Mouse (Mus musculus) embryonic facial prominence, embryonic 15.5 days (tissue): ENCODE measurements at regions not wholly inside any gene's neighbourhood (a gene's known extent, or its start where the extent isn't known, plus 50 kb on each side); places are given as distances from the start of the nearest gene placed in this dataset.

Experiments
- ATAC-seq: fragments of 200-750 bp; cut with Nextera tagmentation; 2 replicates; pipeline ENCODE4 v1.8.0; 2017; ENCODE audit warnings: low read depth, moderate TSS enrichment; ENCODE audit not compliant: insufficient number of reproducible peaks, low FRiP score, low TSS enrichment
- H3K27ac ChIP-seq: fragments of 300-500 bp; sonication (generic); replicated peaks from 2 replicates; pipeline ENCODE4 v1.5.1; 2015; ENCODE audit warnings: mild to moderate bottlenecking, inconsistent platforms
- H3K27me3 ChIP-seq: fragments of 300-500 bp; sonication (generic); 2 replicates; pipeline ENCODE4 v1.6.1; 2015; ENCODE audit warnings: inconsistent platforms
- H3K36me3 ChIP-seq: fragments of 300-500 bp; sonication (generic); 2 replicates; pipeline ENCODE4 v1.6.1; 2015; ENCODE audit warnings: mild to moderate bottlenecking, inconsistent platforms
- H3K4me1 ChIP-seq: fragments of 300-500 bp; sonication (generic); 2 replicates; pipeline ENCODE4 v1.6.1; 2015; ENCODE audit warnings: inconsistent platforms
- H3K4me2 ChIP-seq: fragments of 300-500 bp; sonication (generic); replicated peaks from 2 replicates; pipeline ENCODE4 v1.6.1; 2015; ENCODE audit warnings: mild to moderate bottlenecking, inconsistent platforms
- H3K4me3 ChIP-seq: fragments of 300-500 bp; sonication (generic); replicated peaks from 2 replicates; pipeline ENCODE4 v1.5.1; 2015; ENCODE audit warnings: mild to moderate bottlenecking, inconsistent platforms
- H3K9ac ChIP-seq: fragments of 300-500 bp; sonication (generic); 2 replicates; pipeline ENCODE4 v1.6.1; 2015; ENCODE audit warnings: inconsistent platforms
- H3K9me3 ChIP-seq: fragments of 300-500 bp; sonication (generic); replicated peaks from 2 replicates; pipeline ENCODE4 v1.6.1; 2016; ENCODE audit warnings: inconsistent platforms
- WGBS: fragments of 180-500 bp; shearing (Covaris S2); methylation state at CpG from one replicate; pipeline ENCODE4 v1.1.7; 2015; 5-methylcytosine and 5-hydroxymethylcytosine counted together

DNA sequence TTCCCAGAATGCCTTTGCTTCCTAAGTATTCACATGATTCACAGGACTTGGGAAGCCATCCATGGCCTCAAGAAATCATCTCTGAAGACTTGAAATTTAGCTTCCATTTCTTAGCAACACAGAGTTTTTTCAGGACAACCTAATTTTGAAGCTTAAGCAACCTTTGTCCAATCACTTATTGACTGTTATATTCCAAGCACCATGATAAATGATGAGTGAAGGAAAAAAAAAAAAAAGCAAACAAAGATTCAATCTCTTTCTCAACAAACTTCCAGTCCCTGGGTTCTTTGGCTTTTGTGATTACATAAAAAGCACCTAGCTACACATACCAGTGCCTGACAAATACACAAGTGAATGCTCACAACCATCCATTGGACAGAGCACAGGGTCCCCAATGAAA is 169.4 kb upstream of the Lpp start:
- Histone ChIP-seq H3K4me2 (no peak overlapping the region), H3K36me3 (no peaks in the 10 kb centered on the region)
- ATAC-seq: no peak

DNA sequence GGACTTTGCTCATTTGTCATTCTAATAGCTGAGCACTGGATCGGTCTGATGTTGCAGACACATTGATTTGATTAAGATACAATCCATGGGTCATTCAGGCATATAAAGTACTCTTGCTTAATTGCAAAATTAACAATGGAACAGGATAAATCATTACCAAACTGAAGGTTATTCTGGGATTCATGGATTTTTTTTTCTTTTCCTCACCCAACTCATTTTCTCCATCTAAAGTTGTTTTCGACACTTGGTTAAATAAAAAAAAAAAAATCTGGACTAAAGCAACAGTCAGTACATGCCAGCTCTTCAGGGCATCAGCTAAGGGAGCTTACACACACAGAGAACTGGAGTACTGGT is 169.8 kb upstream of the Lpp start:
- H3K4me1 ChIP-seq: peaks cover 6% of the 10 kb centered on the region
- no peak overlapping the region for H3K27ac ChIP-seq
- no peaks in the 10 kb centered on the region for H3K36me3 ChIP-seq
- H3K4me3 ChIP-seq: no peak overlapping the region
- 61% methylated on average over 2 of the region's 2 CpGs for WGBS
- no peaks in the 10 kb centered on the region for H3K9me3 ChIP-seq
- H3K27me3 ChIP-seq: no peaks in the 10 kb centered on the region
- no peak overlapping the region for H3K9ac ChIP-seq
- no peak for ATAC-seq
- H3K4me2 ChIP-seq: no peak overlapping the region

More for the DNA sequence above, 169.4 kb upstream of the Lpp start:
- Histone ChIP-seq H3K9me3 (no peaks in the 10 kb centered on the region), H3K9ac (no peak overlapping the region), H3K4me1 (peaks cover 5% of the 10 kb centered on the region; the same call in 1 of the 2 replicates), H3K27ac (no peak overlapping the region), H3K4me3 (no peak overlapping the region), H3K27me3 (no peaks in the 10 kb centered on the region)

- no peak overlapping the region for H3K9ac ChIP-seq
- WGBS: 52% methylated on average over 5 of the region's 5 CpGs
These were observed 170.4 kb upstream of the Lpp start for GRCm38 (mm10) chr16:24222759-24223526.

GRCm38 (mm10) chr16:24221992-24222391 is 171.3 kb upstream of the Lpp start:
- Histone ChIP-seq H3K4me1 (peaks cover 12% of the 10 kb centered on the region), H3K9me3 (no peaks in the 10 kb centered on the region), H3K36me3 (no peaks in the 10 kb centered on the region), H3K27me3 (no peaks in the 10 kb centered on the region), H3K4me3 (no peak overlapping the region), H3K9ac (no peak overlapping the region), H3K4me2 (no peak overlapping the region), H3K27ac (no peak overlapping the region)
- WGBS: 82% methylated on average over 3 of the region's 3 CpGs
- no peak for ATAC-seq

More at GRCm38 (mm10) chr16:24222759-24223526, 170.4 kb upstream of the Lpp start:
- Histone ChIP-seq H3K4me2 (no peak overlapping the region), H3K9me3 (no peaks in the 10 kb centered on the region), H3K36me3 (no peaks in the 10 kb centered on the region), H3K4me1 (peaks cover 12% of the 10 kb centered on the region), H3K27ac (no peak overlapping the region), H3K4me3 (no peak overlapping the region), H3K27me3 (no peaks in the 10 kb centered on the region)
- no peak for ATAC-seq

GRCm38 (mm10) chr16:24220613-24221012 is 172.7 kb upstream of the Lpp start:
- Histone ChIP-seq H3K4me2 (no peak overlapping the region), H3K9ac (no peak overlapping the region), H3K27me3 (no peaks in the 10 kb centered on the region), H3K36me3 (no peaks in the 10 kb centered on the region), H3K9me3 (no peaks in the 10 kb centered on the region), H3K4me1 (peaks cover 12% of the 10 kb centered on the region), H3K4me3 (no peak overlapping the region), H3K27ac (no peak overlapping the region)
- 74% methylated on average over 3 of the region's 3 CpGs for WGBS
- no peak for ATAC-seq

GRCm38 (mm10) chr16:24219691-24220090 is 173.6 kb upstream of the Lpp start:
- no peak overlapping the region for H3K4me2 ChIP-seq
- peaks cover 12% of the 10 kb centered on the region for H3K4me1 ChIP-seq
- H3K4me3 ChIP-seq: no peak overlapping the region
- H3K36me3 ChIP-seq: no peaks in the 10 kb centered on the region
- no peak overlapping the region for H3K9ac ChIP-seq
- H3K27me3 ChIP-seq: no peaks in the 10 kb centered on the region
- no peak overlapping the region for H3K27ac ChIP-seq
- 83% methylated on average over 9 of the region's 9 CpGs for WGBS
- no peaks in the 10 kb centered on the region for H3K9me3 ChIP-seq
- ATAC-seq: no peak

DNA sequence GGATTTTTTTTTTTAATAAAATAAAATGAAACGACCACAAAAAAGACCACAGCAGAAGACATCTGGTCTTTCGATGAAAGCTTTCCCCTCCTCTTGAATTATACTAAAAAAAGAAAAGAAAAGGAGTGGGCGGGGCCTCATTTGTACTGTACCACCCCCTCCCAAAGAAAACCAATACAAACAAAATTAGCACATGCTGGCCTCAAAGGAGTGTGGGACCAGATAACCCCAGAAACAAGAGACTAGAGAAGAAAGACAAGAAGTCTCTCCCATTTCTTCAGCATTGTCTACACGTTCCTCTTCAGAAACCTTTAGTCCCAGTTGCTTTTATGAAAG is 174.5 kb upstream of the Lpp start:
- WGBS: 44% methylated on average over 4 of the region's 4 CpGs
- Histone ChIP-seq H3K27me3 (no peaks in the 10 kb centered on the region), H3K4me2 (no peak overlapping the region), H3K9me3 (no peaks in the 10 kb centered on the region), H3K4me1 (peaks cover 12% of the 10 kb centered on the region), H3K27ac (peak overlapping the region; percentile 44; the same call in 1 of the 2 replicates), H3K36me3 (no peaks in the 10 kb centered on the region), H3K4me3 (no peak overlapping the region), H3K9ac (no peak overlapping the region)
- ATAC-seq: no peak

- H3K9ac ChIP-seq: no peak overlapping the region
- no peaks in the 10 kb centered on the region for H3K27me3 ChIP-seq
- WGBS: 15% methylated on average over 14 of the region's 14 CpGs
- H3K9me3 ChIP-seq: no peaks in the 10 kb centered on the region
- peak overlapping the region; percentile 44; the same call in 1 of the 2 replicates for H3K27ac ChIP-seq
- H3K36me3 ChIP-seq: no peaks in the 10 kb centered on the region
- peaks cover 12% of the 10 kb centered on the region for H3K4me1 ChIP-seq
- peak; percentile 84 for ATAC-seq
- H3K4me2 ChIP-seq: peak overlapping the region; percentile 29; the same call in 1 of the 2 replicates
- no peak overlapping the region for H3K4me3 ChIP-seq
These were observed 175.0 kb upstream of the Lpp start for GRCm38 (mm10) chr16:24218162-24218849.

- H3K4me3 ChIP-seq: no peak overlapping the region
- peaks cover 12% of the 10 kb centered on the region for H3K4me1 ChIP-seq
- H3K27ac ChIP-seq: no peak overlapping the region
- no peak overlapping the region for H3K4me2 ChIP-seq
- no peak overlapping the region for H3K9ac ChIP-seq
- H3K27me3 ChIP-seq: no peaks in the 10 kb centered on the region
- H3K36me3 ChIP-seq: no peaks in the 10 kb centered on the region
- no peaks in the 10 kb centered on the region for H3K9me3 ChIP-seq
- WGBS: 89% methylated on average over 5 of the region's 5 CpGs
- no peak for ATAC-seq
These were observed 176.5 kb upstream of the Lpp start for GRCm38 (mm10) chr16:24216828-24217227.

DNA sequence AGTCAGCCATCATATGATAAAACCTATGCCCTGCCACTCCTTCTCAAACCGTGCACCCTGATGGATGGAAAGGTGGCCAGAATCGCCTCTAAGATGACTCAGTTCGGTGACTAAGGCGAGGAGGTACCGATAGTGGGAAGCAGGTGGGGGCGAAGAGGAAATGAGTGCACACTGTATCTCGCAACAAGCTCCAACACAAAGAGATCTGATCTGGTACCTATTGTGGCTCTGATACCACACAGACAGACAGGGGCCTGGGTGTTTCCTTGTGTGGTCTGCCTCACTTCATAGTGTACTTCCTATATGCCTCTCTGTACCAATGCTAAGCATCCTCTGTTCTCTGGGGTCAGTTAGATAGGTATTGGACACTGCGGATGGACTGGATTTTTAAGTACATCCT is 178.0 kb upstream of the Lpp start:
- Histone ChIP-seq H3K9me3 (no peaks in the 10 kb centered on the region), H3K4me1 (peaks cover 12% of the 10 kb centered on the region), H3K27ac (no peak overlapping the region), H3K4me2 (no peak overlapping the region), H3K27me3 (no peaks in the 10 kb centered on the region), H3K9ac (no peak overlapping the region), H3K4me3 (no peak overlapping the region), H3K36me3 (no peaks in the 10 kb centered on the region)
- 88% methylated on average over 8 of the region's 8 CpGs for WGBS
- no peak for ATAC-seq

GRCm38 (mm10) chr16:24213577-24213976 is 179.7 kb upstream of the Lpp start:
- no peaks in the 10 kb centered on the region for H3K27me3 ChIP-seq
- no peak overlapping the region for H3K9ac ChIP-seq
- 90% methylated on average over 3 of the region's 3 CpGs for WGBS
- H3K9me3 ChIP-seq: no peaks in the 10 kb centered on the region
- peaks cover 7% of the 10 kb centered on the region for H3K4me1 ChIP-seq
- H3K36me3 ChIP-seq: no peaks in the 10 kb centered on the region
- no peak overlapping the region for H3K4me2 ChIP-seq
- no peak for ATAC-seq
- no peak overlapping the region for H3K4me3 ChIP-seq
- no peak overlapping the region for H3K27ac ChIP-seq

GRCm38 (mm10) chr16:24212702-24213101 is 180.6 kb upstream of the Lpp start:
- Histone ChIP-seq H3K4me3 (no peak overlapping the region), H3K36me3 (no peaks in the 10 kb centered on the region), H3K9me3 (no peaks in the 10 kb centered on the region), H3K27me3 (no peaks in the 10 kb centered on the region), H3K27ac (no peak overlapping the region), H3K4me2 (no peak overlapping the region), H3K9ac (no peak overlapping the region), H3K4me1 (no peaks in the 10 kb centered on the region)
- 70% methylated on average over 2 of the region's 2 CpGs for WGBS
- ATAC-seq: no peak
